Mouse (Mus musculus) bone marrow macrophage, adult 2 months (primary cell): ENCODE measurements around the gene Ddit4.

Experiments
- CTCF ChIP-seq: IDR thresholded peaks from 2 replicates; pipeline ENCODE4 v1.5.1; 2012; ENCODE audit warnings: low read depth, mild to moderate bottlenecking, low read length, moderate library complexity
- POLR2A ChIP-seq: IDR thresholded peaks from 2 replicates; pipeline ENCODE4 v1.6.1; 2012; ENCODE audit warnings: mild to moderate bottlenecking, low read depth, low read length, borderline replicate concordance

- no peak for TF ChIP-seq CTCF
- TF ChIP-seq POLR2A: no peak
Observed at GRCm38 (mm10) chr10:59901463-59901862, 50.2 kb downstream of the Ddit4 start.
